Mouse (Mus musculus): ENCODE data around the gene Anxa11.
"Not testable (repeated sequence)": the region's sequence is repeated elsewhere in the genome, so short reads cannot be mapped to it uniquely, and the experiment has no call there.

The Anxa11 gene

DNA sequence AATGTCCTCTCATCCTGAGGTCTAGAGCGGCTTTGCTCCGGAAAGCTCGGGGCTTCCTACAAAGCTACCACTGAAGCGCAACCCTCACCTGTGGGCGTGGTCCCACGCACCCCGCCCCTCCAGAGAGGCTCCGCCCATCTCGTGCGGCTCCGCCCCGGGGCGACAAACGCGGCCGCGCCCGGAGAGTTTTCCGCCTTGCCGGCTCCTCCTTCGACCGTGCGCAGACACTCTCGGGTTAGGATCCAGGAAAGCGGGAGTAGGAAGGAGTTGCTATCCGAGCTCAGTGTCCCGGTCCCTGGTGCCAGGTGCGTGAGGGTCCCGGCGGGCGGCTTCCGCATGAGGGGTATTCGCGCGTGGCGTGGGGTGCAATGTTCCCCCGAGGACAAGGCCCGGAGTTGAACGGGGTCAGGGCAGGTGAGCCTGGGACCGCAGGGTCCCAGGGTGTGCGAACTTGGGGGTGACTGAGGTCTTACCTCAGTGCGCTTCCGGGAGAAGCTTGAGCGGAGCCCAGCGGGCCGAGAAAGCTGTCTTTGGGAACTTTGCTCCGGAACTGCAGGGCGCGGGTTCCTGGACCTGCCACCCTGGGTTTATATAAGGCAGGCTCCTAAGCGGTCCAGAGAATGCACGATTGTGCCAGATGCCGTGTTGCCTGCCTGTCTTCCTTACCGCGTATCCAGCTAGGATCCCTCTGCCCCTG, at the start of gene Anxa11:
TSS of gene Anxa11 (plus strand) at position 166 of the 697 bp plus-strand sequence.
- peak; percentile 94 to 96 for DNase-seq

- DNase-seq = no peak
Measured at GRCm38 (mm10) chr14:25794331-25794730, 47.6 kb upstream of the Anxa11 start.

GRCm38 (mm10) chr14:25795067-25795466, 46.9 kb upstream of the Anxa11 start:
- DNase-seq = no peak

DNA sequence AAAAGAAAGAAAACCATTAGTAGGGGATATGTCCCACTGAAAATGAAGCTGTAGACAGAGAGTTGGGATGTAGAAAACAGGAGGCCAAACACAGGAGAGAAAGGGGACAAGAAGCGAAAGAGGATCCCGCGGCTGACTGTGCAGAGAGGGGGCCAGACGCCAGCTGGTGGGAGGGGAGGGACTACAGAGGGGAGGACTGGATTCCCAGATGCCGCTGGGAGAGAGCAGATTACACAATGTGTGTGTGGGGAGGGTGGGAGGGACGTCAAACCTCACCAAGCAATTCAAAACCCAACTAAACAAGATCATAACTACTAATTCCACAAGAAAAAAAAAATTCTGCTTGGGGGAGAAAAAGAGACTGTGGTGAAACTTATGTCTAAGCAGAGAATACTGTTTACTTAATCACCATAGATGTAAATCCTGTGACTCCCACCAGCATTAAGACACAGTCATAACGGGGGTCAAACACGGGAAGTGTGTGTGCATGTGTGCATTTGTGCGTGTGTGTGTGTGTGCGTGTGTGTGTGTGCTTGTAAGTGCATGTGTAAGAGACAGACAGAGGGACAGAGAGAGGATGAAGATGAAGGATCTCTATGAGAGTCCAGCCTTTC, 46.3 kb upstream of the Anxa11 start:
- DNase-seq = no peak

DNA sequence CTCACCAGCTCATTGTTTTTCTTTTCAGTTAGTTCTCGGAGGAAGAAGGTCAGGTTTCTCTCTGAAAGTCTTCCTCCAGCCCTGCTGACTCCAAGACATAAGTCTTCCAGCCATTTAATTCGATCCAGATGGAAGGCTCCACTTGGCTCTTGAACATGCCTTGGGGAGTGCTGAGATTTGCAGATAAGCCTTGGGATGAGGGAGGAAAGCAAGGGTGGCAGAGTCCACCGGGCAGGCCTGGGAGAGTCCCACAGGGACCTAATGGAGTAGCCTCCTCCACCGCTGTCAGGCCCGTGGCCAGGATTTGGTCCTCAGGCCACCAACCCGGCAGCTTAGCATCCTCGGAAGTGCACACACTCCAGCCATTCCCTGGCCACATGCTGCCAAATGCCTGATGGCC, 45.3 kb upstream of the Anxa11 start:
- no peak for DNase-seq

DNA sequence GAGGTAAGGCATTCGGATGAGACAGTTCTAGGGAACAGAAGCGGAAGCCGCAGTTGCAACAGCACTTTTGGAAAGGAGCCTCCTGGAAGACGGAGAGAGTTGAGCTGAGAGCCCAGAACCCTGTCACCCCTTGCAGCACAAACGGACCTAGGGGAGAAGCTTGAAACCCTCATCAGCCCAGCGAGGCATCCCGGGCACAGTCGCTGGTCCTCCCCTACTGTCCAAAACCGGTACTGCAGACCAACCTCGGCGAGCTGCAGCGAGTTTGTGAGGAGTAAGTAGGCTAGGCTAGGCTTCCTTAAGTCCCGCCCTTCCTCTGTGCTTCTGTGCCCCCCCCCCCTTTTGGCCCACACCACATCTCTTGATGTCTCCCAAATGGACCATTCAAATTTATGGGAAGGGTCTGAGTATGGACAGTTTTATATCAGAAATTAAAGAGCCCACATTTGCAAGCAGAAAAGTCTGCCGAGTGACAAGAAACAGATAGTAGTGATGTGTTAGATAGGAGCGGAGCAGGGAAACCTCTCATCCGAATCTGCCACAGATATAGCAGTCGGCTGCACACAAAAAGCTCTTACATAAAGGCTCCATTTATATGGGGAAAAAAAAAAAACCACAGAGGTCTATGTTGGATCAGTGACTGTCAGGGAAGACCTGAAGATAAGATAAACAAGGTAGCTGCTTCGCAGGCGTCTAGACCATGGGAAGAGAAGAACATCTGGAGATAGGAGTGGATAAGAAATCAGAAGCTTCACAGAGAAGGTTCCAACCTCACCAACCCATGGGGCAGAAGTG, 41.6 kb upstream of the Anxa11 start:
- peak; percentile 77 to 85 for DNase-seq

GRCm38 (mm10) chr14:25802511-25802910, 39.4 kb upstream of the Anxa11 start:
- DNase-seq = no peak

DNA sequence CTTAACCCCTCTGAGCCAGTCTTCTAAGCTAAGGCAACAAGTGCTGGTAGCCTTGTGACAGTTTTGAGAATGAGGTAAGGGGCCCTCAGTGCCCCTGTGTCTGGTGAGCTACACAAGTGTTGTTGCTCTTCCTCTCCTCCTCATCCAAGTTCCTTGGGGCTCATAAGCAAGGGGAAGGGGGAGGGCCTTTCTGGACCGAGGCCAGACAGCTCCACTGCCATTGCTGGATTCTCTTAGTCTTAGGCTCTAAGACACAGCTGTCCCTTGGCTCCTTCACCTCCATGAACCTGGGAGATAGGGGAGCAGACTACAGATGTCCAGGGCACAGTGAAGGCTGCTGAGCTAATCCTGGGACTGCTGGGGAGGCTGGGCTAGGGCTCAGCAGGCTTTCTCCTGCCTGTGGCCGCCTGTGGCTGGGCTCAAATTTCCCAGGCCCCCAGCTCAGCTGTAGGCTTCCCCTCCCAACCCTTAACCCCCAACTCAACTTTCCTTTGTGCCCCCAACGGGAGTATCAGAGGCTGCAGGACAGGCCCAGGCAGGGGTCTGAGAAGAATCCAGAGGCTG, 38.6 kb upstream of the Anxa11 start:
- DNase-seq = no peak

- DNase-seq = no peak
Measured at GRCm38 (mm10) chr14:25805871-25806270, 36.1 kb upstream of the Anxa11 start.

GRCm38 (mm10) chr14:25806561-25806960, 35.4 kb upstream of the Anxa11 start:
- DNase-seq = no peak

GRCm38 (mm10) chr14:25811026-25811425, 30.9 kb upstream of the Anxa11 start:
- DNase-seq = not testable (repeated sequence)

DNA sequence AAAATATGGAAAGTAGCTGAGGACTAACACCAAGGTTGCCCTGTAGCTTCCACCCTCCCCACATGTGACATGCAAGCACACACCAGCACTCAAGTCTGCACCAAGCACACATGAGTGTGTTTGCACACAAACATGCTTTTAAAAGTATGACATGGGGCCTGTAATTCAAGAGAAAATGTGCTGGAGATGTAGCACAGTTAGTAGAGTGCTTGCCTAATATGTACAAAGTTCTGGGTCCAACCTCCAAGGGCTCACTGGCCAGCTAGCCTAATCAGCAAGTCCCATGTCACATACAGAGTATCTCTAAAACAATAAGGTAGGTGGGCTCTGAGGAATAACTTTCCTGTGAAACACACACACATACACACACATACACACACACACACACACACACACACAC, 27.8 kb upstream of the Anxa11 start:
- no peak for DNase-seq

DNA sequence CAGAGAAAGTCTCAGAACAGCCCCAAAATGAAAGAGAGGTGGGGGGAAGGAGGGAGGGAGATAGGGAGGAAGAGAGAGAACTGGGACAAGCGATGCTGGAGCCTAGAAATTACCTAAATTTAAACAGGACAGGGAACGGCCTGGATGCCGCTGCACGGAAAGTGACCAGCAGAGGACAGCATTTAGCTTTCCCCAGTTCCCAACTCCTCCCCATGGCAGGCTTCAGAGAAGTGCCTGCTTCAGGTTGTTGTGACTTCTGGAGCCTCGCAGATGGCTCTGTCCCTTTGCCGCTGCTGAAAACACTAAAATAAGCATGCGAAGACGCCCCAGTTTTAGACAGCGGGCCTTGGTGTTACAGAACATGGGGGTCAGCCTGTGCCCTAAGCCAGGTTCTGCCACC, 25.5 kb upstream of the Anxa11 start:
- DNase-seq = peak; percentile 40 to 45

GRCm38 (mm10) chr14:25822584-25822983, 19.4 kb upstream of the Anxa11 start:
- DNase-seq = no peak

- no peak for DNase-seq
Measured at GRCm38 (mm10) chr14:25824995-25825394, 17.0 kb upstream of the Anxa11 start.

GRCm38 (mm10) chr14:25825880-25826626, 15.9 kb upstream of the Anxa11 start:
- DNase-seq = no peak

GRCm38 (mm10) chr14:25826866-25827265, 15.1 kb upstream of the Anxa11 start:
- no peak for DNase-seq

DNA sequence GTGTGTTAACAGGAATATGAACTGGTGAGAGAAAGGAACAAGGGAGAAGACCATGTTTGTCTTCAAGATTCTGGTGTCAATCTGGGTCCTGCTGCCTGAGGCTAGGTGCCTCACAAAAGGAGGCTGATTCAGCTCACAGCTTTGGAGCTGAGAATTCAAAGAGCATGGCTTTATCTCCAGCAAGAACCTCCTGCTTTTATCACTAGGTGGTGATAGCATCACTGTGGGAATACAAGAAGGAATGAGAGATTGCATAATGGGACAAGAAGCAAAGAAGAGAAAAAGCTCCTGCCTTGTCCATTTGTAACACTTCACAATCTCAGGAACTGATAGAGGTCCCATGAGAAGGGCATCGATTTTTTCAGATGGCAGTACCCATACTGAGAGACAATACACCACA, 10.6 kb upstream of the Anxa11 start:
- no peak for DNase-seq

DNA sequence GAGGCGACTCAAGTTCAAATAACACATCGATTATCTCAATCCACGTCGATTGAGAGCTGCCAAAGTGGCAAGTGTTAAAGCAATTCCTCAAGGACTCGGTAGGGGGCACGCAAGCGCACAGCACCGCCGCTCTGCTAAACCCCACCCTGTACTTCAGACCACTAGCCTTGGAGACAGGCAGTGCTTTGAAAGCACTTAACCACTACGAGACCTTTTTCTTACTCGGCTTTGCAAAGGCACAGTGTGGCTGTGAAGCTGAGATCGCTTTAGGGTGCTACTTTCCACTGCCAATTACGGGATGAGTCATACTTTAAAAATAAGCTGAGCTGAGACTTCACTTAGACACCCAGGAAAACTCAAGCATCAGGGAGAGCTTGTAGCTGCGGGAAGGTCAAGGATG, 9.7 kb upstream of the Anxa11 start:
- peak; percentile 63 to 67 for DNase-seq

- DNase-seq = no peak
Measured at GRCm38 (mm10) chr14:25838411-25838810, 3.5 kb upstream of the Anxa11 start.

GRCm38 (mm10) chr14:25839791-25840190, 2.2 kb upstream of the Anxa11 start:
- DNase-seq = no peak

DNA sequence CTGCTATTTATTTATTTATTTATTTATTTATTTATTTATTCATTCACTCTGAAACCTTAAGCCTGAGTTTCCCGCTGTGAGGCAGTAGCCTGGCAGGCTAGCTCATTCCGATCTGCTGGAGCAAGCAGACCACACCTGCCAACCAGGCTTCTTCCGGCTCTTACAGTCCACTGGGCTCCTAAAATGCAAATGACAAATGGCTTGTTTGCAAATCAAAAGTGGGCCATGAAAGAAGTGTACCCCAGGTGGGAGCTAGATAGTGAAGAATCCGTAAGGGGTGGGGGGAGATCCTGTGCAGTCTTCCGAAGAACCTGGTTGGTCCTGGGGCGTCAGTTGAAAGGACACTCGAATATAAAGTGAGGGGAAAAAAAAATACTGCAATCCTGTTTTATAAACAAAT, 995 bp upstream of the Anxa11 start:
- DNase-seq = no peak

GRCm38 (mm10) chr14:25841579-25841978, 377 bp upstream of the Anxa11 start:
- DNase-seq = no peak
